Mouse (Mus musculus) kidney, adult 2 months (tissue): Measurements from ENCODE around the gene Itgb8.

Source experiments
- CTCF ChIP-seq: fragments of 200-500 bp; conservative IDR thresholded peaks from 2 replicates; pipeline ENCODE4 v1.5.1; 2011; ENCODE audit warnings: low read depth, mild to moderate bottlenecking, control low read depth, low read length, moderate library complexity, mixed read lengths; ENCODE audit not compliant: insufficient read depth, insufficient read length
- POLR2A ChIP-seq: fragments of 200-500 bp; IDR thresholded peaks from one replicate; pipeline ENCODE4 v1.6.1; 2011; ENCODE audit warnings: low read depth, low read length, control low read depth

GRCm38 (mm10) chr12:119207464-119207801 lies 31.2 kb downstream of the Itgb8 start:
- TF ChIP-seq POLR2A (no peak), CTCF (no peak)
